Mouse (Mus musculus): Measurements from ENCODE around the gene Mcf2l.

Gene Mcf2l

DNA sequence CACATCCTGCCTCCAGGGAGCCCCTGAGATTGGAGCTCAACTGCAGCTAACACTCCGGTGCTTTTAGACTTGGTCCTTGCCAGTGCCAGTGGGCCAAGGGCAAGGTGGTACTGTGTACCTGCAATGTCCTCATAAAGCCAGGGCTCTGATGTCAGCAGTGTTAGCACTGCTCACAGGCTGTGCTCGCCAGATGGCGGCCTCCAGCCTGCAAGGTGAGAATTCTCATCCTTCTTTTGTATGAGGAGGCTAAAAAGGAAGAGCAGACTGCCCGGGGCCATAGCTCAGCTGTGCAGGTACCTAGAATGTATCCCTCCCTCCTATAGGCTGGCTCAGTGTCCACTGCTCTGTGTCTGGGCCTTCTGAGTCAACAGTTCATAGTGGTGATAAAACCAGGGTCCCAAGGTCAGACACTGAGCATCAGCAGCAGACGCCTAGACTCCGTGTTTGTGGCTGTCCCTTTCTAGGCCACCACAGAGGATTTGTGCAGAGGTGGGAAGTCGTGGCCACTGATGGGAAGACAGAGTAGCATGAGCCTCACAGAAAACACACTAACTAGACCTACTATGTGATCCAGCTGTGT is 77.5 kb downstream of the Mcf2l start:
- DNase-seq (ENCODE audit: low read depth, low spot score): no peak

DNA sequence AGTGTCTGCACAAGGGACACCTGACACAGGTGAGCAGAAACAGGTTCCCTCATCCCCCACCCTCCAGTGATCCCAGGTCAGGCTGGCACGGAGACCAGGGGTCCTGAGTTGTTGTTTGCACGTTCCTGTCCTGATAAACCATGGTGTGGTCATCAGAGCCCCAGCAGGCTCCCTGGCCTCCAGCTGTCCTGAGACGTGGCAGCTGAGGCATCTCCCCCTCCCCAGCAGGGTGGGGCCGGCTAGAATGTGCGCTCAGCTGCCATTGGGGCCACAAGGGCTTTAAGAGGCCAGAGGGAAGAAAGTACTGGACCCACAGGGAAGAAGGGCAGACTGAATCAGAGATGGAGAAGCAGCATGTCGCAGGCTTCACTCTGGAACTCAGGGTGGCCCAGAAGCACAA is 79.1 kb downstream of the Mcf2l start:
- no peak for DNase-seq (ENCODE audit: low read depth, low spot score)

DNA sequence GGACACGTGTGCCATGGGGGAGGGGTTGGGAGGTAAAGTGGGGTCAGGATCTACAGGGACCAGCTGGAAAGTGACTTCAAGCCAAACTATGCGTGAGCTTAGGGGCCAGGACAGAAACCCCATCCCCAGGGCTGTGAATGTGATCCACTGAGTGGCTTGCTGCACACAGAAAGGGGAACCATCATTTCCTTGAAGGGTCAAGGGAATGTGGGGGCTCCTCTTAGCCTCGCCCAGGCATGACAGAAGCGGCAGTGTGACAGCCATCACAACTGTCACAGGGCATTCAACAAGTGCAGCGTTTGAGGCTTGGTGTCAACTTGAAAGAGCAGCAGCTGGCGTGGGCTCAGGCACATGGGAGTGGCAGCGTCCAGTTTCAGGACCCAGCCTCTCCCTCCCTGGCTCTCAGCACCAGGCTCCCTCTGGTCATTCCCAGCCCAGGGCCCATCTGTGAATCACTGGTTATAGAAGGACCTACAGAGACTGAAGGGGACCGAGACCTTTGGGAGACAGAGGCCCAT is 81.8 kb downstream of the Mcf2l start:
- DNase-seq (ENCODE audit: low read depth, low spot score): no peak

DNA sequence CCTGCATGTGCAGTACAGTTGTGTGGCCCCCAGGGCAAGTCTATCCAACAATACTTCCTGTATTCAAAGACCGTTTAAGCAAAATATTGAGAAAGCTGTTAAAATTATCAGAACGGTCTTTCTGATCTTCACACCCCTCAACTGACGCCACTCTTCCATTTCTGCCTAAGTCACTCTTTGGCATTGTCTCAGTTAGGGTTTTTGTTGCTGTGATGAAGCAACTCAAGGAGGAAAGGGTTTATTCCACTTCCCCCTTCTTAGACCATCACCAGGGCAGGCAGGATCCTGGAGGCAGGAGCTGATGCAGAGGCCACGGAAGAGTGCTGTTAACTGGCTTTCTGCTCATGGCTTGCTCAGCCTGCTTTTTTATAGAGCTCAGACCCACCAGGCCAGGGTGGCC is 82.3 kb downstream of the Mcf2l start:
- DNase-seq (ENCODE audit: low read depth, low spot score): no peak

DNA sequence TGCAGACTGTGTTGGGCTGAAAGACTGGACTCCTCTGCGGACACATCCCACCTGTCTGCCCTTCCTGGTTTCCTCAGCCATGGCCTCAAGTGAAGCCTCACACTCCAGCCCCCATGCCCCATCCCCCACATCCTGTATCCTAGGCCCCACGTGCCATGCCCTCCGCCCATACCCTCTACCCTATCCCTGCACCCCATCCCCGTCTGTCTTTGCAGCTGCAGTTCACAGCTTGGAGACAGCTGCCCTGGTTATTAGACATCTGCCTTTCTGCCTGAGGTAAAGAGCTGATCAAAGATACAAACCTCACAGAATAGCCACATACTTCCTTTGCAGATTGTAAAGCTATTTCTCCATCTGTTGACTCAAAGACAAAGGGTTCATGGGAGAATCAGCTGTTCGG is 83.3 kb downstream of the Mcf2l start:
- DNase-seq (ENCODE audit: low read depth, low spot score): no peak

DNA sequence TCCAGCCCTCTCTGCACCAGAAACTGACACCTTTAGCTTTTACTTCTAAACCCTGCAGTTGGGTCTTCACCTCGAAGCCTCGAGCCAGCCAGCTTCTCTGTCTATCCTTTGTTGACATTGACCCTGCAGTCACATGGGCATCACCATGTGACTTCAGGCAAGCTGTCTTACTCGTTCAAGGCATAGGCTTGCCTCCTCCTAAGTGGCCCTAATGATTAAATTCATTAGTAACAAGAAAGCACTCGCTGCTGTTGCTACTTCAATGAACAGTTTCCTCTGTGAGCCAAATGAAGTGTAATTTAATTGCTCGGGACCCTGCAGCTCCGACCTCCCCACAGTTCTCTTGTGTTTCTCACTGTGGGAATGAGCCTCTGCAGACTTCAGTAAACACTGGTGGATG is 83.8 kb downstream of the Mcf2l start:
- no peak for DNase-seq (ENCODE audit: low read depth, low spot score)

DNA sequence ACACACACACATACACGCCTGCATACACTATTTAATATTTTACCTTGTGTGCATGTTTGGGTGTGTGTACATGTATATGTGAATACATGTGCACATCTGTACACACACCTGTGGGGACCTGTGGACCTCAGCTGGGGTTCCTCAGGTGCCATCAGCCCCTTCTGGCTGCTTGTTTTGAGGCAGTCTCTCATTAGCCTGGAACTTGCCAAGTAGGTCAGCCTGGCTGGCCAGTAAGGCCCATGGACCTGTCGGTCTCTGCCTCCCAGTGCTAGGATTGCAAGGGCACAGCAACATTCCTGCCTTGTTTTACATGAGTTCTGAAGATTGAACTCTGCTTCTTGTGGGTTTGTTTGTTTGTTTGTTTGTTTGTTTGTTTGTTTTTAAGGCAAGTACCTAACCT is 87.0 kb downstream of the Mcf2l start:
- DNase-seq (ENCODE audit: low read depth, low spot score): no peak

DNA sequence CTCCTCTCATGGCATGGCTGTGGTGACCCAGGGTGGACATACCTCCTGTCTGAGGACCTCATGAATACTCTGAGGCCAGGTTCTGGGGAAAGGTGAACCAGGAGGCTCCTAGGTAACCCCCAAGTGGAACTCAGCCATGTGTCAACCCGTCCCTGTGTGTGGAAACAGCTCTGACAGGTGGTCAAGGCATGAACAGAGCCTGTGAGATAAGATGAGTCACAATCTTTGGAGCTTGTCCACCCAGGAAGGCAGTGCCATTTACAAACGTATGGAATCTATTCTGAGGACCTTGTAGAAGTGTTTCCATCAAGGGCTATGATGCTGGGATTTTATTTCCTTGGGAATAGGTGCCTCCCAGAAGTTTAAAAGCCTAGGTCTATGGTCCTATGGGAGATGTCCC is 87.6 kb downstream of the Mcf2l start:
- no peak for DNase-seq (ENCODE audit: low read depth, low spot score)

DNA sequence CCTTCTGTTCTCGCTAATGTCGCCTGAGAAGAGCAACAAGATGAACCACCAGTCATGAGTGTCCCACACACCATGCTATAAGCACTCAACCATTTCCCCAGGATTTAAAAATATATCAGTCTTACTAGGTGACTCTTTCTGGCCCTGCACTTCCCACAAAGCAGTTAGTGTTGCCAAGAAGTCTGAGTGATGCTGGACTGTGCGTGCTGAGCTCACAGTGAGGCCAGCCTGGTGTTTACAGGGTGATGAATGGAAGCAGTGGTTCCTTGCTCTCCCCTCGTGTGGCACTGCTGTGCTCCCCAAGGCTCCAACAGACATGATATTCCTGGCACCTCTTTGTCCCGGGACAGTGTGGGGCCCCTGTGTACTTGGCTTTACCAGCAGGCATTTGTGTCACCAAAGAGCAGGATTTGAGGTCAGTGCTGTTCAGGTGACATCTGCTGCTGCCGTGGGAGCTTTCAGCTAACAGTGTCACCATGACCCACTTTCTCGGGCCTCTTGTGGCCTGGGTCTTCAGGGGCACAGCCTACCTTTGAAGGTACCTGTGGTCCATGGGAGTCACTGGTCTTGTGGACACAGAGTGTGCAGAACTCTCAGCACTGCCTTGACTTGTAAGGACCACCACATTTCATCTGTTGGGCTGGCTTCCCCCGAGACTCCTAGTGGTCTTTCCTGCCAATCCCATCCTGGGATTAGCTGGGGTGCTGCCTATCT is 88.4 kb downstream of the Mcf2l start:
- DNase-seq (ENCODE audit: low read depth, low spot score): no peak

DNA sequence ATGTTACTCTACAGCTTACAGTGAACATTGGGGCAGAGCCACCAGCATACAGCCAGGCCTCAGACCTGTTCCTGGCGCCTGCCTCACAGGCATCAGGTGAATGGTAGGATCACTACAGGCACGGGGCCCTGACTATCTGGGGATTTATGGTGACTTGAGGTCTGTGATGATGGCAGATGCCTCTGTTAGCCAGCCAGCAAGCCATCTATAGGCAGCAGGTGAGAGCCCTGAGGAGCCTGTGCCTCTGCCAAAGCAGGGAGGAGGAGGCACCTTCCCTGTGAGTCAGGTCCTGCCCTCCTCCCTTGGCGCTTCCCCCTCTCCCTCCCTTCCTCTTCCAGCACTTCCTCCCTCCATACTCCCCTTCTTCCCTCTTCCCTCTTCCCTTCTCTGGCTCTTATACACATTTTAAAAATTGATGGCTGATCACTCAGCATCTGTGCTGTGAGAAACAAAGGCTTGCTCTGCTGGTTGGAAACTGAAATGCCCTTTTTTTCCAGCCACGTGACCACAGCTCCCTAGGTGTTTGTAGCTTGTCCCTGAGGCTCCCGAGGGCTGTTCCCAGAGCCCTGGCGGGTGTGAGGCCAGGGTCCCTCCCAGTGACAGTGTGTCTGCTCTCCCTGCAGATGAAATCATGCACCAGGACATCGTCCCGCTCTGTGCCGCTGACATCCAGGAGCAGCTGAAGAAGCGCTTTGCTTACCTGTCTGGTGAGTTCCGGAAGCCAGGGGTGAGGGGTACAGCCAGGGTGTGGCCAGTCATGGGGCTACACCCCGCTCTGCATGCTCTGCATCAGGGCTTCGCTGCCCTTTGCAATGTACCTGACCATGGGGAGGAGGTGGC is 89.2 kb downstream of the Mcf2l start:
- DNase-seq (ENCODE audit: low read depth, low spot score): no peak

DNA sequence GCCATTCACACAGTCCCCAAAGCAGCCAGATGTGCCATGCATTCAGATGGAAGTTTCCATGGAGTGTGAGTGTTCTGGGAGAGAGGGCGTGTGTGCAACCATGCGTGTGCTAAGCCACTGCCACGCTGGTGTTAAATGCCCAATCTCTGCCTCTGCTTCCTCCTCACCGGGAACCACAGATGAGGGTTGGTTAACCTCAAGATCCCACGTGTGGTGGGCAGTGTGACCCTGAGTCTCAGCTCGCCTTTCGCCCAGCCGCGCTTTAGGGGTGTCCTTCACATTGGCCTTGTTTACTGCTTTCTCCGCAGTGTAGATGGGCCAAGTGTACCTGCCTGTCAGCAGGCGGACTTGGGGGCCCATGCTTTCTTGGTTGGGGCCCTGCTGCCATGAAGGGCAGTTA is 102.7 kb downstream of the Mcf2l start:
- no peak for DNase-seq (ENCODE audit: low read depth, low spot score)

DNA sequence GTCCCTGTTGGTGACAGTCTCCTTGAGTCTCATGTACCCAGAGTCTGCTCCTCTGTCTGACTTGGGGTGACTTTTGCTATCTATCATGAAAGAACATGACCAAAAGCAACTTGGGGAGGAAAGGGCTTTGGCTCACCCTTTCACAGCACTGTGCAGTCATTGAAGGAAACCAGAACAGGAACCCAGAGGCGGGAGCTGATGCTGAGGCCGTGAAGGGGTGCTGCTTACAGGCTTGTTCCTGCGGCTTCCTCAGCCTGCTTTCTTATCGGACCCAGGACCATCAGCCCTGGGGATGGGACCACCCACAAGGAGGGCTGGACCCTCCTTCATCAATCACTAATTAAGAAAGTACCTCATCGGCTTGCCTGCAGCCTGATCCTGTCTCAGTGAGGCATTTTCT is 103.1 kb downstream of the Mcf2l start:
- no peak for DNase-seq (ENCODE audit: low read depth, low spot score)

DNA sequence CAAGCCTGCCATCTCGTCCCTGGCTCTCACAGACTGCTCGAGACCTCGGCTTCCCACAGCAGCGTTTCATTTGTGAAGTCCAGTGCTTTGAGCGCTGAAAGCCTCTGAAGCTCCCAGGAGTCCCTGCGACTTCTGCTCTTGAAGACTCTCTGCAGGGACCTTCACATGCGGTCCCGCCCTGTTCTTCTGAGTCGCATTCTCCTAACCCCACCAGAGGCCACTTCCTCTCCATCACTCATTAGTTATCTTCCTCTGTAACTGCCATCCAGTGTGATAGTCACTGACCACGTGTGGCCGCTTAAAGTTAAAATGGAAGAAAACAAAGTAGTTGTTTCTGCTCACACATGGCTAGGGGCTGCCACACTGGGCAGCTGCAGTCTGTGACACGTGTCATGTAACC is 103.7 kb downstream of the Mcf2l start:
- DNase-seq (ENCODE audit: low read depth, low spot score): no peak

DNA sequence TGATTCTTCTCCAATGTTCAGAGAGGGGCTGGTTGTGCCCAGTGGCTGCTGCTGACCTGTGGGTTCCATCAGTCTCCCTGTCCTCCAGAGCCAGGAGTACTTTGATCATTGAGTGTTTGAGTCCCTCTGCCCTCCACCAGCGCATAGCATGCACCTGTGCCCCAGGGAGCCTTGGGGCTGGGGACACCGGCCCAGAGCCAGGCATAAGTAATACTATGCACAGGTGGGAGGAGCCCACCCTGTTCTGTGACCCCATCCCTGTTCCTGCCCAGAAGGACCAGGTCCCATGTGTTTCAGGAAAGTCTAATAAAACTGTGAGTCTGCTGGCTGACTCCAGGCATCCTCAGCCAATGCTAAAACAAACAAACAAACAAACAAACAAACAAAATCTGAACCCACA is 104.7 kb downstream of the Mcf2l start:
- DNase-seq (ENCODE audit: low read depth, low spot score): no peak

DNA sequence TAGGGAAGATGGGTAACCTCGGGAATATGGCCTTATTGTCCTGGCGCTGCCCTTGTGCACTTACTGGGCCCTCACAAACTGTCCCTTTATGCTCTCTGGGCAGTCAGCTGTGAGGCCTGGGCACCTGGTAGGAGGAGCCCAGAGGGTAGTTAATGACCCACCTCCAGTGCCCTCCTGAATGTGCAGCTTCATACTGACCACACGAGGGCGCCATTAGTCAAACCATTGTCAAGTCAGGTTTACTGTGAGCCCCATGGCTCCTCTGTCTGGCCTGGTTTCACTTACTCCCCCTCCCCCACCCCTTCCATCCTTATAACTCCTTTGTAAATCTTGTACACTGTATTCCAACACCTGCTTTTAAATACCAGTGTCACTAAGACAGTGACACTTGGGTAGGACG is 105.1 kb downstream of the Mcf2l start:
- DNase-seq (ENCODE audit: low read depth, low spot score): peak; percentile 48

DNA sequence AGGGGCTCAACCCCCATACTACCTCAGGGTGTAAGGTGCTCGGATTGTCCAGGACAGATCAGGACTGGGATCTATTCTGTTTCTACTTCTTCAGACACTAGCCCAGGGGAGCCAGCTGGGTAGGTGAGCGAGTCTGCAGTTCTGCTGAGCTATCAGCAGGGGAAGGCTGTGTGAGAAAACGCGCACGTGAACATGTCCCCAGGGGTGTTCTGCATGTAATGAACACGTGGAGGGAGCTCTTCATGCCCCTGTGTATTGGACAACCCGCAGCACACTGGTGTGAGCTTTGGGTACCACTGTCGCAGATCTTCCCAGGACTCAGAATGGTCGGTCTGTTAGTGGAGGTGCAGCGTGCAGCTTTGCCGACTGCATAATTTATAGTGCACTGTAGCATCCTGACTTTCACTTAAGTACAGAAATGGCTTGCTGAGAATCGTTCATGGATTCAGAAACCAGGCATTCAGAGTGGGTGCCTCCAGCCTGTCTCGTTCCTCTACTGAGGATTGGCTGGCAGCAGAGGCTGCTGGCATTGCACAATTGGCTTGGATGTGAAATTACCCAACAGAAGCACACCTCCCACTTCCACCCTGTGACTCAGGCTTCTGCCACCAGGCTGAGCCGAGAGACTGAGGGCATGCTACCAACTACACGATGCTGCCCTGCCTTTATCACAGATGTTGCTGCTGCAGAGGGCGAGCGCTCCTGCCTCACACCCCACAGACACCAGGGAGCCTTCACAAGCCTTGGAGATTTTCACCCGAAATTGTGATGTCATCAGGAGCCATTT is 110.3 kb downstream of the Mcf2l start:
- no peak for DNase-seq (ENCODE audit: low read depth, low spot score)

DNA sequence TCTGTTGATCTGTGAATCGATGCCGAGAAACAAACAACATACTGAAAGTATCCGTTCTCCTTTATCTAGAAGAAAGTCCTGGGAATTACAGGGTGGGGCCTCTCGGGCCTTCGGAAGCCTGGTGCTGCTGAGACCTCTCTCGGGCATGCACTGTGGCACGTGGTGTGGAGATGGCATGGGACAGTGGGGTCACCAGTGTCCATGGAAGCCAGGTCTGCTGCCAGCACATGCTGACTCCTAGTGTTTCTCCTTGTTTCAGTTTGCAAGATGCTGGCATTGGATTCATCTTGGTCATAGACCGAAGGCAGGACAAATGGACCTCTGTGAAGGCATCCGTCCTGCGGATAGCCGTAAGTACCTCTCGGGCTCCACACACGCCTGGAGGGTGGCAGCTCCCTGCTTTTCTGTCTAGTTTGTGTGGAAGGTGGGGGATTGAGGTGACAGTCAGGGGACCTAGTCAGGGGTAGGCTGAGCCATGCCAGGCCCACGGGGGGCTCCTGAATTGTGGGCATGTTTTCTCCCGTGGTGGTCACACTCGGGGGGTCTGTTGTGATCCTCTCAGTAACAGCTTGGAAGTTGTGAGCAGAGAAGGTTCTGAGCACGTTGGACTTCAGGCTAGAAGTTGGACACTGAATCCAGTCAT is 111.1 kb downstream of the Mcf2l start:
- DNase-seq (ENCODE audit: low read depth, low spot score): no peak

DNA sequence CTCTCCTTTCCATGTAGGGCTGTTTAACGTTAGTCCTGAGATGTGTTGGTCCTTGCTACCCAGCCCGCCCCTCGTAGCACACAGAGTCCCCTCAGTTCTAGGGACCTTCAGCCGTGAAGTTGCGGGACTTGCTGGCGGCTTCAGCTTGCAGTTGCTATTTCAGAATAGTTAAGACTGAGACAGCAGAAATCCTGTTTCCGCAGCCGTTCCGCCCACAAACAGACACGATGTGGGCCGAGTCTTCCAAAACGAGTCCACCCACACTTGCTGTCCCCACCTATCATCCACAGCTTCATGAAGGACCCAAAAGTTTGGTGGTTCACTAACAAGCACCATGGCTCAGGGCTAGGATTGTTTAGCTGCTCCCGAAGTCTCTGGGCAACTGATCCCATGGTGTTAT is 111.7 kb downstream of the Mcf2l start:
- DNase-seq (ENCODE audit: low read depth, low spot score): no peak

DNA sequence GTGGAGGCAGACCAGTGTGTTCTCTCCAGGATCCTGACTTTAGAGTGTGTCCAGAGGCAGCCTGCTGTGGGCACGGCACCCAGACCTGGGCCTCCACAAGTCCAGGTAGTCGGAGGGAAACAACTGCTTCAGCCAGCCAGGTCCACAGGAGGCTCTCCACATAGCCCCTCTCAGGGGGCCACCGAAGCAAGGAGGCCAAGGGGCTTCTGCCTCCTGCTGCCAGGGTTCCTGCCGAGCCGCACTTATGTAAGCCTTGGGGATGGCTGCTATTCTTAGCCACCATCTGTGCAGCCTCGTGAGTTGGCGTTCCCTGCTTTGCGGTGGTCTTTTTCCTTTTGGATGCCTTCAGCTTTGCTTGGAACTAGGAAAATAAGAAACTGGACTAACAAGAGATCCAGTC is 114.0 kb downstream of the Mcf2l start:
- no peak for DNase-seq (ENCODE audit: low read depth, low spot score)

DNA sequence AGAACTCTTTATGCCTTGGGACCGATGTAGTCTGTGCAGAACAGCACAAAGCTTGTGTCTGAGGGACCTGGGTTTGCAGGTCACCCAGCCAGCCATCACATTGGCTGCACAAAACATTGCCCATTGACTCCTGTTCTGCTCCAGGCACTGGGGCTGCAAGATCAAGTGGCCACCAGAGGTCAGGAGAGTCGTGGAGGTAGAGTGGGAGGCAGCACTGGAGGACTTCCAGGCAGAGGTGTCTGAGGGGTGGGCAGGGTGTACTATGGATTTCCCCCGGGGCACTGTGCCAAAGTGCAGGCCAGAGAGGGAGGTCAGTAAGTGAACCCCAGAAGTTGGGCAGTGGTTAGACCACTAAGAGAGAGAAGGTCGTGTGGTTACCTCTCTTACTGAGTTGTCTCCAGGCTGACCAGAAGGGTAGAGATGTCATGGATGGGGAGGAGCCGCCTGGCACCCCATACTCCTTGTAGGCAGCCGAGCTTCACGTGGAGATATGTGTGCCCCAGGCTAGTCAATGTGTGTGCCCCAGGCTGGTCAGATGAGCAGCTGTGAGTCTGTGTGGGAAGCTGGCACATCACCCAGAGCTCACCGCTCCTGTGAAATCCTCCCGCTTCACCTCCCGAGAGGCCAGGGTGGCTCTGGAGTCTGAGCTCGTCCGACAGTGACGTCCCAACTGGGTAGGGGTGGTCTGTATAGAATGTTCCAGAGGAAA is 115.3 kb downstream of the Mcf2l start:
- no peak for DNase-seq (ENCODE audit: low read depth, low spot score)

DNA sequence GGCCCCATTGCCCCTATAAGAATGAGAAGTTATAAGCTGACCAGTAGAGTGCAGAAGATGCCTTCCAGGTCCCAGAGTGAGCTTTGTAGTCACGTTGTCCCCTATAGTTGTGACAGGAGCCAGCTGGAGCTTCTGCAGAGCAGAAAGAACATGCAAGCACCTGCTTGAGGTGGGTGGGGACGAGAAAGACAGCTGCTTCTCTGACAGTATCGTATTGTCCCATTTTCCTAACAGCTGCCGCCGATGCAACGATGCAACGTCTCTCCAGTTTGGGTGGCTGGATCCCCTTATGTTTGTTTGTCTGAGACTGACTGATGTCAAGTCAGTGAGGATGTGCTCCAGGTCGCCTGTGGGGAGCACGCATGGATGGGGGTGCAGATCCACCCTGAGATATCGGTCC is 117.8 kb downstream of the Mcf2l start:
- DNase-seq (ENCODE audit: low read depth, low spot score): no peak
